Mouse (Mus musculus): ENCODE results near the gene Lman2.

Lman2 gene

DNA sequence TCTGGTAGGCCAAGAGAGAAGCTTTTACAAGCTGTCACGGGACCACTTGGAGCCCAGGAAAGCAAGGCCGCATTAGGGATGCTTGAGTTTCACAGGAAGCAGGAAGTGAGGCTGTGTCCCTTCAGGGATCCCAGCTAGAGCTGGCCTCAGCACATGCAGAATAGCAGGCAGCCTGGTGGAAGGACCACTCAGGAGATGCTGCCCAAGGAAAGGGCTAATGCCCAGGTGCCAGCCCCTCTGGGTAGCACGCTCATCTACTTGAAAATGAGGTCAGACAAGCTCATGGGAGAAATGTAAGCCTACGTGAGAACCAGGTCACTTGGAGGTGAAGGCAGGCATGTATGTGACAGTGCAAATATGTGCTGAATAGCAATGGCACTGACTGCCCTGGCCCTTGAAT is 35.4 kb downstream of the Lman2 start:
- no peak for DNase-seq (ENCODE audit: low spot score in 2 of 2)

DNA sequence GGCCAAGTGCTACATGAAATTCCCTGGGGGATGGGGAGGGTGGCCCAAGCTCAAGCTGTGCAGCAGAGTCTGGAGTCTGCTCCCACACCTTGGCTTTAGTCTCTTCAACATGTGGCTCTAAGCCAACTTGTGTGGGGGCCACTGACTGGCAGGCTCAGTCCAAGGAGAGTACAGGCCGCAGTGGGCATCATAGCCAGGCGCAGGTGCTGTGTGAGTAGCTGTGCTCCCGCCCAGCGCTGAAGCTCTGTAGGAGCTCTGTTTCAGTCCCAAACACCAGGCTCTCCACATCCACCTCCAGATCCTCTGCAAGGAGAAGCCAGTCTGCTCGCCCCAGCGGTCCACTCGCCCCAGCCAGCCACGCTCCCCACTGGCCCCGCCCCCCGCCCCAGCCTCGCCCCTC is 37.0 kb downstream of the Lman2 start:
- DNase-seq (ENCODE audit: low spot score in 2 of 2) = no peak

- peak in 1 of 2 experiments; percentile 17 for DNase-seq (ENCODE audit: low spot score in 2 of 2)
These were observed 40.3 kb downstream of the Lman2 start for GRCm38 (mm10) chr13:55322130-55322825.

- DNase-seq (ENCODE audit: low spot score in 2 of 2) = peak; percentile 85 to 88
These were observed 41.0 kb downstream of the Lman2 start, which contains the start of gene Rab24 for GRCm38 (mm10) chr13:55321434-55322129. Gene Rab24 (minus strand): TSS chr13:55321946.

GRCm38 (mm10) chr13:55319931-55320533 is 42.6 kb downstream of the Lman2 start, which contains the start of gene Prelid1:
Gene Prelid1 (plus strand): TSS chr13:55320500.
- no peak for DNase-seq (ENCODE audit: low spot score in 2 of 2)

DNA sequence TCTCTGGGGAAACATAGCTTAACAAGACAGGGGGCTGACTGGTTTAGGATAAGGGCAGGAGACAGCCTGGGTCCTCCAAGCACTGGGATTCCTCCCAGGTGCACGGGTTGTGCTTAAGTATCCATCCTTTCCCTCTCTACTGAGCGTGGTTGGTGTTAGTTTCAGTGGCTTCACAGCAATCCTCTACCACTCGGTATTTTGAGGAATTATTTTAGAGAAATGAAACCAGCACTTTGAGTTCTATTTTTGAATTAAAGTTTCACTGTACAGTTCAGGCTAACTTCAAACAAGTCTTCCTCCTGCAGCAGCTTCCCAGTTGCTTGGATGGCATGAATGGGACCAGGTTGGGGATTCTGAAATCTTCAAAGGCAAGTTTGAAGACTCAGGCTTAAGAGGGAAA is 44.2 kb downstream of the Lman2 start:
- DNase-seq (ENCODE audit: low spot score in 2 of 2) = no peak

DNA sequence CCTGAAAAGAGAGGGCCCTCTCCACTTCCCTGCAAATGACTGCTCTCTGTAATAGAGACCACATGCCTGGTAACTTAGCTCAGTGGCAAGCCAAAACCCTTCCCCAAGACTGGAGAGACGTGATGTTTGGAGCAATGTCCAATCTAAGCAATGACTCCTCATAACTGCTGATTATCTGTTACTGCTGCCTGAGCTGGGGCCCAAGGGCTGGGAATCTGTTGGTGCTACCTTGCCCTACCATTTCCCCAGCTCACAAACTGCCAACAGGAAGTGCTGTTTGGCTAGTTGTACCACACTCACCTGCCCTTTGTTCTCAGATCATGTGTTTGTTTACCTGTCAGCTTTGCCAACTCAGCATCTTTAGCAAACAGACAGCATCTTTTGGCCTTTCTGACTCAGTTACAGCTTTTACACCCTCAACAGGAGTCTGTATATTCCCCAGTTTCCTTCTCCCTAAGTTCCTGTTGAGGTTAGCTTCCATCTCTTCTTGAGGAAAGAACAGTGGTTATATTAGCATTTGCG is 47.6 kb downstream of the Lman2 start:
- no peak for DNase-seq (ENCODE audit: low spot score in 2 of 2)

DNA sequence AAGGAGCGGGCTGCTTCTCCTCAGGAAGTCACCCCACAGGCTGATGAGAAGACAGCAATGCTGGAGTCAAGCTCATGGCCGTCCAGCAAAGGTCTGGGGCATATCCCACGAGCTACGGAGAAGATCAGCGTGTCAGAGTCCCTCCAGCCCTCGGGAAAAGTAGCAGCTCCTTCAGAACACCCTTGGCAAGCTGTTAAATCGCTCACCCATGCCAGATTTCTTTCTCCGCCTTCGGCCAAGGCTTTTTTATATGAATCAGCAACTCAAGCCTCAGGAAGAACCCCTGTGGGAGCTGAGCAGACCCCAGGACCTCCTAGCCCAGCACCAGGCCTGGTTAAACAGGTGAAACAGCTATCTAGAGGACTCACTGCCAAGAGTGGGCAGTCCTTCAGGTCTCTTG is 49.5 kb downstream of the Lman2 start:
- no peak for DNase-seq (ENCODE audit: low spot score in 2 of 2)

DNA sequence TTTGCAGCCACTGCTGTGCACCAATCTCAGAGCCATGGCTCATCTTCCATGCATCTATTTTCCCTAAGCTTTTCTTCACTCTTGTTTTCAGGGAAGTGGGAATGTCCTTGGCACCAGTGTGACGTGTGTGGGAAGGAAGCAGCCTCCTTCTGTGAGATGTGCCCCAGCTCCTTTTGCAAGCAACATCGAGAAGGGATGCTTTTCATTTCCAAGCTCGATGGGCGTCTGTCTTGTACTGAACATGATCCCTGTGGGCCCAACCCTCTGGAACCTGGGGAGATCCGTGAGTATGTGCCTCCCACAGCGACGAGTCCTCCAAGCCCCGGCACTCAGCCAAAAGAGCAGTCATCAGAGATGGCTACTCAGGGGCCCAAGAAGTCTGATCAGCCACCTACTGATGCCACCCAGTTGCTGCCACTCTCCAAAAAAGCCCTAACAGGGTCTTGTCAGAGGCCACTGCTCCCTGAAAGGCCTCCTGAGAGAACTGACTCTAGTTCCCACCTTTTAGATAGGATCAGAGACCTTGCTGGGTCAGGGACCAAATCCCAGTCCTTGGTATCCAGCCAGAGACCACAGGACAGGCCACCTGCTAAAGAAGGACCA is 50.5 kb downstream of the Lman2 start:
- DNase-seq (ENCODE audit: low spot score in 2 of 2) = no peak

DNA sequence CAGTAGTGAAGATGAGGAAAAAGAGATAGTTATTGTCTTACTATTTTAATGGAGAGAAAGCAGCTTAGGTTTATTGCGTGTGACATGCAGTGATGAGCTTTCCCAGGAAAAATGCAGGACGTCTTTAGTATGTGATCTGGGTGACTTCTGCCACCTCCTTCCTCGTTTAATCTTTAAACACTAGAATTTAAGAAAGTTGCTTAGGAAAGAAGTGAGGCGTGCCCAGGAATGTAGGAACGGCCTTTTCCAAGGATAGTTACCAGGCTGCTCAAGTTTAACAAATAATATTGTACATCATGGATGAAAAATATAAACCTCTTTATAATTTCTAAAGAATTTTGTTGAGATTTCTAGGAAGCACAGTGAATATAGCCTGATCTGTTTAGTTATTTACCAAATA is 61.7 kb downstream of the Lman2 start:
- DNase-seq (ENCODE audit: low spot score in 2 of 2) = no peak

DNA sequence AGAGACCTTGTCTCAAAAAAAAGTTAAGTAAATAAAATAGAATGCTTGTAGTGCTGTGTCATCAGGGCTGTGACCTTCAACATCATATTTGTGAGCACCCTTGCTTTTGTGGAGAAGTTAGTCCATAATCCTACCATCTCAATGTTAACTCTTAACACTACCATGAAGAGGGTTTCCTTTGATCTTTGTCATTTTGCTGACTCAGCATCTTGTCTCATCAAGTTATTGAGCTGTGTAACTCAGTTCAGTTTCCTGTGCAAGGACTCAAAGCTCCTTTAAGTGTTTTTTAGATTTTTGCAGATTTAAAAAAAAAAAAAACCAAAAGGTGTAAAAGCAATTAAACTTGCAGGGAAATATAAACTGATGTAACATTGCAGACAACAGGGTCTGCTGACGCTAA is 65.8 kb downstream of the Lman2 start:
- no peak for DNase-seq (ENCODE audit: low spot score in 2 of 2)

All from heart, adult 9 months (tissue).